Mouse (Mus musculus) brain, embryonic 14.5 days (tissue): Measurements from ENCODE around the gene Dusp3.

Experiments
- CTCF ChIP-seq: fragments of 200-500 bp; IDR thresholded peaks from 2 replicates; pipeline ENCODE4 v1.5.1; 2012; ENCODE audit warnings: inconsistent platforms, mild to moderate bottlenecking, moderate library complexity, borderline replicate concordance; ENCODE audit not compliant: insufficient read depth, insufficient read length; ENCODE audit errors: extremely low read depth
- POLR2A ChIP-seq: fragments of 200-500 bp; IDR thresholded peaks from 2 replicates; pipeline ENCODE4 v1.6.1; 2012; ENCODE audit warnings: mild to moderate bottlenecking, inconsistent platforms, borderline replicate concordance; ENCODE audit not compliant: poor library complexity, insufficient read depth, insufficient read length, severe bottlenecking; ENCODE audit errors: extremely low read depth

DNA sequence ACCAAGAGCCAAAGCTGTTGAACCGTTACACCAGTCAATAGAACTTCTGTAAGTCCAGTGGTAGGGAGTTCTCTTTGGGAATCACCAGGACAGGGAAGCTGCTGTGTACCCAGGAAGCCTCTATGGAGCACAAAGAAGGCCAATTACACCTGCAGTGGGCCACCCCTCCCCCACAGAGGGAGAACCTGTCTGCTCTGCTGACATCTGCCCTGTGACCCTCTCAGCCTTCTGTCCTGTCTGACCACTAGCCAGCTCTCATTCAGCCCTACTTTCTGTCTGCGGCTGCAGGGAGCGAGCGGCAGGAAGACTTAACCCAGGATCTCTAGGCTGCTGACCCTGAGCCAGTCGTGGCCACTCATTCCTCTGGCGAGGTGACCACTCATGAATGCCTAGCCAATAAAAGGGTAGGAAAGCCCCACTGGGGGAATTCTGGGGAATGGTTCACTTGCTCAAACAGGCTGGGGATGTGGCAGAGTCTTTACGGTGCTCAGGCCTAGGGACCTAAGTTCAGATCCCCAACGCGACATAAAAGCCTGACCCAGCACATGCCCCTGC lies 6.1 kb downstream of the Dusp3 start:
- TF ChIP-seq POLR2A (no peak), CTCF (no peak)
